Mouse (Mus musculus): ENCODE results near the gene Dnah7b. TPM values are rescaled to one million over a fixed set of nuclear protein-coding genes. Genes with fewer than 3 reads are reported as not detected.

The Dnah7b gene
- not detected for polyA plus RNA-seq (2012; fragmentation: generic; extraction: Trizol)

DNA sequence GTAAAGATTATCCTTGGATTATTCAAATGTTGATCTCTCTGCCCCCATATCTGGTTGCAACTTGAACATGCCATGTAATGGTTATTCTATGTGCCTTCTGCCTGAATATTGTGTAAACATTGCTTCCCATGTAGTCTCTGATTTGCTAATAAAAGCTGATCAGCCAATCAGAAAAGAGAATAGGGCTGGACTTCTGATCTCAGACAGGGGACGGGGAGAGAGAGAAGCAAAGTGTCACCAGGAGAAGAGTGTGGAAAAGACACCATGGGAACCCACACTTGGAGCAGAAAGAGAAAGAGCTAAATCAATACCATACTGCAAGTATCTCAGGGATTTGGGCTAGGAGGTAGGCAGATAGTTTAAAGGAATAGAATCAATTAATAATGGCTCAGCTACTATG lies at the start of gene Dnah7b:
Dnah7b (plus strand) TSS at position 301 of the 400 bp plus-strand sequence.

Other genes with a start within 250 kb of the Dnah7b start
- gene Gm5269, start 176.0 kb upstream of the Dnah7b start, polyA plus RNA-seq (2012; fragmentation: generic; extraction: Trizol) = not detected
- under 1 TPM; 0.09 to 0.20 TPM for gene Slc40a1, start 139.8 kb upstream of the Dnah7b start, polyA plus RNA-seq (2012; fragmentation: generic; extraction: Trizol)